Mouse (Mus musculus) heart, postnatal 0 days (tissue): Measurements from ENCODE around the gene Myo9b.

Experiments used
- CTCF ChIP-seq: IDR thresholded peaks from 2 replicates; pipeline ENCODE4 v1.5.1; 2016; ENCODE audit warnings: antibody characterized with exemption, control low read depth, low read depth
- EP300 ChIP-seq: IDR thresholded peaks from 2 replicates; pipeline ENCODE4 v1.6.1; 2016; ENCODE audit warnings: antibody characterized with exemption, low read depth

DNA sequence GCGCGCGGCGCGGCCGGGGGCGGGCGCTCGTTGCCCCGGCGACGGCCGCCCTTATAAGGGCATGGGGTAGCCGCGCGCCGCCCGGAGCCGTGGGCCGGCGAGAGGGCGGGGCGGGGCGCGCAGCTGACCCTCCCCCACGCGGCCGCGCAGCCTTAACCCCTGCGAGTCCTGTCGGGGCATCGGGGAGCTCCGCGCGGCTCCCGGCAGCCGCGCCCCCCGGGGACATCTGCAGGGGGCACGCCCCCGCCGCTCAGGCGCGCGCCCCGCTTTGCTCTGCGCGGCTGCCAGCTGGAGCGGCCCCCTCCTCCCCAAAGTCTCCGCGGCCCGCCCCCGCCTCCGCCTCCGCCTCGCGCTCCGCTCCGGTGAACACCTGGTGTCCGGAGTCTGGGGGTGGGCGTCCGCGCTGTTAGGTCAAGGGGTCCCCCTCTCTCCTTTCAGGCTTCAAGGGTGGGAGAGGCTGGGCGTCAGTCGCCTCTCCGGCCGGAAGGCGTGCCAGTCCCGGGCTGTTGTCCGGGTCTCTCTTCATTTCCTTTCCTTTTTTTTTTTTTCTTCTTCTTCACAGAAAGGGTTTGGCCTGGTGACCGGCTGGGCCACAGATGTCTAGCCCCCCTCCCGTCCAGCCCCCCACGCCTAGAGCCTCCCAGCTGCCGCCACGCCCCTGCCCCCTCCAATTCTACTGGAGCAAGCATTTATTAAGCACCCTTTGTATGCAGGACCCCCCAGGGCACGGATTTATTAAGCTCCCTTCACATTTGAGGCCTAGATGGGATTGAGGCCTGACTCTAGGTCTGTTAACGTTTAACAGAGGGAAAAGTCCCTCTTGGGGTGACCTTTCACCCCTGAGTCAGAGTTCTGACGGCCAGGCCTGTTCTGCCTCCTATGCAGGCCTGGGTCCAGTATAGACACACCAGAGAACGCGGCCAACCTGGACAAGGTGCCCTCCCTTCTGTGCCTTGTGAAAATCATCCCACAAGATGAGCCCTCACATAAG is 109.8 kb downstream of the Myo9b start:
- TF ChIP-seq CTCF, result no peak
- no peak; the same call in 1 of the 2 replicates for TF ChIP-seq EP300
